Mouse (Mus musculus): Measurements from ENCODE around the gene Zmiz1. TPM values are rescaled to one million over a fixed set of nuclear protein-coding genes. Genes with fewer than 3 reads are reported as not detected.

Zmiz1 gene
- total RNA-seq, 4 experiments from 2014 or later = 18.5 to 28.7 (median 21.8) TPM

DNA sequence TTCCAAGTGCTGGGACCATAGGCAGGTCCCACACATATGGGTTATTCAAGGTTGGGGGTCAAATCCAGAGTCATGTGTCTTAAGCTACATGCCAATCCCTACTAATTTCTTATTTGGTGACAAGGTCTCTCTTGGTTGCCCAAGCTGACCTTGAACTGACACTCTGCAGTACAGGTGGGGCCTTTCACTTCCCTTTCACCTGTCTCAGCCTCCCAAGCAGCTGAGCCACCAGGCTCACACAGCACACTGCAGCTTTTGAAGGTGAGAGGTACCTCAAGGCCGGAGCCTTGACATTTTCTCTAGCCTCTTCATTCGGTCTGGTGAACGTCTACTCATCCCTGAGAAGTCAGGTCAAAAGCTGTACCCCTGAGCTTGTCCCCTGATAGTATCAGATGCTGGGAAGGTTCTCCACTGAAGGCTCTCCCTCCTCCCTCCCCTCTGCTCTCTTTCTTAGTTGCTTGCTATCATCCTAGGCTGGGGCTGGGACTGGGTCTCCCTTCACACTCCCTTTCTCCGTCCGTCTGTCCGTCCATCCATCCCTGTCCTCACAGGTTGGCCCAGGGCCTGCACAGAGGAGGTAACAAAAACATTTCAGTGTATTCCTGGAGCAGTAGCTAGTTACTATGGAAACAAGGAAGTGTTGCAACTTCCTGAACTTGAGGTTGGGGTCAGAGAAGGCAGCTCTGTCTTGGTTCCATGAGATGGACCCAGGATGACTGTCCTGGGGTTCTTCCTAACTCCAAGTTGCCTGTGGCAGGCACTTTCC lies 13.3 kb downstream of the Zmiz1 start:
- DNase-seq (ENCODE audit: low spot score in 2 of 2) = no peak

- DNase-seq (ENCODE audit: low spot score in 2 of 2) = no peak
Measured at GRCm38 (mm10) chr14:25472981-25473649, 14.1 kb downstream of the Zmiz1 start.

DNA sequence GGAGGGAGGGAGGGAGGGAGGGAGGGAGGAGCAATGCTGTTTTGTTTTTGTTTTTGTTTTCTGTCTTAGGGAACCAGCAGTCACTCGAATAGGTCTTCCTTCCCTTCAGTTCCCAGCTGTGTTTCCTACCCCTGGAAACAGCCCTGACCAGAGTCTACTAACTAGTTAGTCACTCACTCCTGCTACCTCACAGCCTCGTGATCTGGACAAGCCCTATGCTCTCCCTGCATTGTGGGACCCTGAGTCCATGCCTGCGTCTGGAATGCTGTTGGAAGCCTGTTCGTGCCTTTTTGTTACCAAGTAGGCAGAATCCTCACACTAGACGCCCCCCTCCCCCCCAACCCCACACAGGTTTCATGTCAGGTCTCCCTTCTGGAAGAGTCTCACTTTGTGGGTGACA lies 15.0 kb downstream of the Zmiz1 start:
- no peak for DNase-seq (ENCODE audit: low spot score in 2 of 2)

- no peak for DNase-seq (ENCODE audit: low spot score in 2 of 2)
Measured at GRCm38 (mm10) chr14:25474732-25475131, 15.7 kb downstream of the Zmiz1 start.

DNA sequence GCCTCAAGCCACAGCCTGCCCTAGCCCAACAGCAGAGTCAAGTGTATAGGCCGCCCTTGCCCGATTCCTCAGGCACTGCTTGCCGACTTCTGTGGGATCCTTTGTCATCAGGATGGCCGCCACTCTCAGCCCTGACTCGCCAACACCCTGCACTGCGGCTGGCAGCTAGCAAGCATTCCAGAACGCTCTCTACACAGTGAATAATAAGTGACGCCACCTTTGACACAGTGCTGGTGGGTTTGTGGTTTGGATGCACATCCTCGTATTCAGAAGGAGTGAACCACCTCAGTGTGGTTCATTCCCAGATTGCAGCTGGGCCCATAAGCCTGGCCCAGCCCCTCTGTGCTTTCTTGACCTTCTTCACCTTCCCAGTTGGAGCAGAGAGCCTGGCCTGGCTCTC lies 17.1 kb downstream of the Zmiz1 start:
- no peak for DNase-seq (ENCODE audit: low spot score in 2 of 2)

DNA sequence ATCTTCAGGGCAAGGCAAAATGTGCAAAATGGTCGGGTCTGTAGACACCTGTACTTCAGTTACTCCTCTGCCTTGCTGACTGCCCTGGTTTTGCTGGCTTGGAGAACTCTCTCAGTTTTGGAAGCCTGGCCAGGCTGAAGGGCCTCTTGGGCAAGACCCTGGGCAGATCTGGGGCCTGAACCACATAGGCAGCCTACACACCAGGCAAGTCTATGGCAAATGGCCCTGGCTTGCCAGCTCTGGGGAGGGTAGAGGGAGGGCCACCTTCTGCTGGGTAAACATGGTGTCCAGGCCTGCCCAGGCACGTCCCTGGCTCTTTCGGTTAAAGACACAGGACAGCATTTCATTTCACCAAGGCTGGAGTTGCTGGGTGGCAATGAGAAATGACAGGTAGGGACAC lies 17.5 kb downstream of the Zmiz1 start:
- DNase-seq (ENCODE audit: low spot score in 2 of 2) = peak in 1 of 2 experiments; percentile 62

DNA sequence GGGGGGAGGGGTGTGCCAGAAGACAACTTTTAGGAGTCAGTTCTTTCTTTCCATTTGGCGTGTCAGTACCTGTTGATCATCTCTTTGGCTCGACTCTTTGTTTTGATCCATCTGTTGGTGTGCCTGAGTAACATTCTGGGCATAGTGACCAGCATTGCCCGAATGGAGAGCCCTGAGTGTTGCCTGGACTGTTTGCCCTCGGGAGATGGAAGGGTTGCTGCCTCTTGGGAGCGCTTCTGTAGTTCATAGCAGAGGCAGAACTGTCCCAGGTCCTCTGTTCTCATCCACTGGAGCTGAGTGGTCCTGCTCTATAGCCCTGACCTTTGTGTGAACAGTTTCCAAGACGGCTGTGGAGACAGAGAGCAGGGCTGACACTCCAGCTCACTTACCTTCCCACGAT lies 18.3 kb downstream of the Zmiz1 start:
- no peak for DNase-seq (ENCODE audit: low spot score in 2 of 2)

- no peak for DNase-seq (ENCODE audit: low spot score in 2 of 2)
Measured at GRCm38 (mm10) chr14:25478257-25478656, 19.3 kb downstream of the Zmiz1 start.

GRCm38 (mm10) chr14:25478755-25479154 lies 19.8 kb downstream of the Zmiz1 start:
- DNase-seq (ENCODE audit: low spot score in 2 of 2) = no peak

DNA sequence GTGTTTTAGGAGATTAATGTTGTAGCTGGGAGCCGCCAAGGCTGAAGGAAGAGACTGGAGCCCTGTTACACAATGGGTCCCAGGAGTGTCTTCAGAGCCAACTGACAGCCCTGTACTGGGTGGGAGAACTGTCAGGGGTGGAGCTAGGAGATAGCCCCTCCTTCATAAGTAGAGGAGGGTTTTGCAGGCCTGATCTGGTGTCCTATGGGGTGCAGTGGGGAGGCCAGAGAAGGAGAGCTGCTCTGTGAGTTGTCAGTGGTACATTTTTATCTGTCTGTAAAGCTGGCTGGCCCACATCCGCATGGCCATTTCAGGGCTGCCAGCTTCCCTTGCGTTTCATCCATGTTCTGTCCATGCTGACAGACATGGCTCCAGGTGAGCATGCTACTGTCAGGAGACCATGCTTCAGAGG lies 20.9 kb downstream of the Zmiz1 start:
- DNase-seq (ENCODE audit: low spot score in 2 of 2) = no peak

DNA sequence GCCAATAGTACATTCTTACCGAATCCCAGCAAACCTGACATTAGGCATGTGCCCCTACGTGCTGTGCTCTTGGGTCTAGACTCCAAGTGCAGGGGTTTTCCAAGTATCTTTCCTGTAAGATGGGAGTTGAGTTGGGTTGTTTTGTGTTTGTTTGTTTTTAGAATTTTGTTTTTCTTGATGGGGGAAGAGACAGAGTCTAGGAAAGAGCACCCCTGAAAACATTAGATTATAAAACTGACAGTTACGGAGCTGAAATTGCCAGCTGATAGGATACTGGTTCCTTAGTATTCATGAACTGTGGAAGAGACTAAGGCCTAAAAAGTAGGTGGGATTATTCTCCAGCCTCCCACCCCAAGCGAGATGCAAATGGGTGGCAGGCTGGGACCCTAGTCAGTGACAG lies 21.5 kb downstream of the Zmiz1 start:
- DNase-seq (ENCODE audit: low spot score in 2 of 2) = no peak

- peak; percentile 62 to 65 for DNase-seq (ENCODE audit: low spot score in 2 of 2)
Measured at GRCm38 (mm10) chr14:25480916-25481666, 22.1 kb downstream of the Zmiz1 start.

DNA sequence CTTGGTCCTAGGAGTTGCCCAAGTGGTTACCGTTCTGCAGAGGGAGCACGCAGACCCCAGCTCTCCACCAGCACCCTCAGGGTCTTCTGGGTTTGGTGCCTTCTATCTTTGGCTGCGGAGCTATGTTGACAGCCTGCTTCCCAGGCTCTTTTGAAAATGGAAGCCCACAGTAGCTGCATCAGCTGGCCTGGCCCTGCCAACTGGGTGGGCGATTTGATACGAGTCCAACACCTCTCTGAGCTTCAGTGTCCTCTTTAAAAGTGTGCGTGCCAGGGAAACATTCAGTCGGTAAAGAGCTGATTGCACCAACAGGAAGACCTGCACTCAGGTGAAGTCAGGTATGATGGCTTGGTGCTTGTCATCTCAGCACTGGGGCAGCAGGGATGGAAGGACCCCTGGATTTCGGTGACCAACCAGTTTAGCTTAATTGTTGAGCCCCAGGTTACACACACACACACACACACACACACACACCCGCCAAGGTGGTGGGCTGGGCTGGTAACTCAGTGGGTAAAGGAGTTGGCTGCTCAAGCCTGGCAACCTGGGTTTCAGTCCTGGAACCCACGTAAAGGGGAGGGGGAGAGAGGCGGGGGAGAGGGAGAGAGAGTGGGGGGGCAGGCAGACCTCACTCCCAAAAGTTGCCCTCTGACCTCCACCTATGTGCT lies 22.8 kb downstream of the Zmiz1 start:
- DNase-seq (ENCODE audit: low spot score in 2 of 2) = no peak

- no peak for DNase-seq (ENCODE audit: low spot score in 2 of 2)
Measured at GRCm38 (mm10) chr14:25482404-25482803, 23.4 kb downstream of the Zmiz1 start.

DNA sequence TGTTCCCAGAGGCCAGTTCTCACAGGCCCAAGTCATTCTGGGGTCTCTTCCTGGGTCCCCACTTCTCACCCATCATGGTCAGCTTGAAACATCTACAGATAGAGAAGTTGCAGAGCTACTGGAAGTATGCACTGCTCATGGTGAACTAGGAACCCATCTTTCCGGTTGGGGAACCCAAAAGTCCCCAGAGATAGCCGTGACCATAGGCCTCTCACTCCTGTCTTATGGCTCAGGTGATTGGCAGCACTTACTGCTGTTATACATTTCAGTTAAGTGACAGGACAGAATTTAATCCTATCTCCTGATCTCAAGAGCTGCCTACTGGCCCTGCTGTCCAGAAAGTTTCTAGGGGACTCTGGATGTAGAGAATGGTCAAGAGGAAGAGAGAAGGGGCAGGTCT lies 24.3 kb downstream of the Zmiz1 start:
- DNase-seq (ENCODE audit: low spot score in 2 of 2) = no peak

GRCm38 (mm10) chr14:25484049-25484448 lies 25.1 kb downstream of the Zmiz1 start:
- DNase-seq (ENCODE audit: low spot score in 2 of 2) = no peak

- DNase-seq (ENCODE audit: low spot score in 2 of 2) = no peak
Measured at GRCm38 (mm10) chr14:25486220-25486619, 27.2 kb downstream of the Zmiz1 start.

GRCm38 (mm10) chr14:25486742-25487469 lies 27.9 kb downstream of the Zmiz1 start:
- DNase-seq (ENCODE audit: low spot score in 2 of 2) = no peak

GRCm38 (mm10) chr14:25487470-25487955 lies 28.5 kb downstream of the Zmiz1 start:
- peak; percentile 62 to 79 for DNase-seq (ENCODE audit: low spot score in 2 of 2)

- peak; percentile 53 to 81 for DNase-seq (ENCODE audit: low spot score in 2 of 2)
Measured at GRCm38 (mm10) chr14:25488097-25488613, 29.2 kb downstream of the Zmiz1 start.
